Mouse (Mus musculus) B cell, adult 2 months (primary cell): ENCODE results near the gene Gm5724.

ENCODE experiments used
- DNase-seq, 2 experiments: peaks; one replicate each; pipeline ENCODE4 v3.0.0; 2022

The Gm5724 gene

GRCm38 (mm10) chr6:141773710-141774109, at the start of gene Gm5724:
TSS of gene Gm5724 (minus strand) at chr6:141773810.
- no peak for DNase-seq

GRCm38 (mm10) chr6:141797837-141798236, 24.2 kb upstream of the Gm5724 start:
- no peak for DNase-seq

- no peak for DNase-seq
These were observed 866 bp upstream of the Gm5724 start for GRCm38 (mm10) chr6:141774476-141774875.

GRCm38 (mm10) chr6:141691246-141691645, 82.4 kb downstream of the Gm5724 start:
- no peak for DNase-seq

GRCm38 (mm10) chr6:141687008-141687407, 86.6 kb downstream of the Gm5724 start:
- no peak for DNase-seq
